Mouse (Mus musculus) limb, embryonic 14.5 days (tissue): ENCODE data around the gene Atp8b3. TPM values are rescaled to one million over a fixed set of nuclear protein-coding genes. Genes with fewer than 3 reads are reported as not detected.

Source experiments
- ATAC-seq: fragments of 200-750 bp; cut with Nextera tagmentation; 2 replicates; pipeline ENCODE4 v1.8.0; 2017; ENCODE audit warnings: low read depth, moderate number of reproducible peaks, moderate TSS enrichment; ENCODE audit not compliant: low FRiP score
- DNase-seq: peaks from one replicate; pipeline ENCODE4 v3.0.0-alpha.2; 2015; ENCODE audit warnings: low spot score
- H3K27ac ChIP-seq: fragments of 300-500 bp; sonication (generic); replicated peaks from 2 replicates; pipeline ENCODE4 v1.5.1; 2014; ENCODE audit warnings: low read depth, mild to moderate bottlenecking, low read length, moderate library complexity, mixed read lengths
- H3K27me3 ChIP-seq: fragments of 300-500 bp; sonication (generic); 2 replicates; pipeline ENCODE4 v1.6.1; 2014; ENCODE audit warnings: low read length, mixed read lengths; ENCODE audit not compliant: control insufficient read depth, insufficient read depth
- H3K36me3 ChIP-seq: fragments of 300-500 bp; sonication (generic); 2 replicates; pipeline ENCODE4 v1.6.1; 2014; ENCODE audit warnings: mild to moderate bottlenecking, low read length, moderate library complexity, mixed read lengths; ENCODE audit not compliant: control insufficient read depth, insufficient read depth
- H3K4me1 ChIP-seq: fragments of 300-500 bp; sonication (generic); 2 replicates; pipeline ENCODE4 v1.6.1; 2014; ENCODE audit warnings: antibody characterized with exemption, low read length, mixed read lengths; ENCODE audit not compliant: control insufficient read depth, insufficient read depth
- H3K4me2 ChIP-seq: fragments of 300-500 bp; sonication (generic); replicated peaks from 2 replicates; pipeline ENCODE4 v1.6.1; 2014; ENCODE audit warnings: low read depth, mild to moderate bottlenecking, low read length, moderate library complexity; ENCODE audit not compliant: severe bottlenecking
- H3K4me3 ChIP-seq: fragments of 300-500 bp; sonication (generic); replicated peaks from 2 replicates; pipeline ENCODE4 v1.5.1; 2014; ENCODE audit warnings: low read length
- H3K9ac ChIP-seq: fragments of 300-500 bp; sonication (generic); 2 replicates; pipeline ENCODE4 v1.6.1; 2014; ENCODE audit warnings: mild to moderate bottlenecking, low read depth, low read length, moderate library complexity; ENCODE audit not compliant: severe bottlenecking
- H3K9me3 ChIP-seq: fragments of 300-500 bp; sonication (generic); 2 replicates; pipeline ENCODE4 v1.6.1; 2016; ENCODE audit warnings: low read length; ENCODE audit not compliant: control insufficient read depth
- POLR2A ChIP-seq: fragments of 200-500 bp; IDR thresholded peaks from 2 replicates; pipeline ENCODE4 v1.8.0; 2012; ENCODE audit warnings: inconsistent platforms, mild to moderate bottlenecking, moderate library complexity, borderline replicate concordance; ENCODE audit not compliant: insufficient read depth, insufficient read length; ENCODE audit errors: extremely low read depth
- WGBS: fragments of 180-500 bp; shearing (Covaris S2); extraction: QIAGEN DNeasy Blood & Tissue Kit; methylation state at CpG from one replicate; pipeline ENCODE4 v1.1.7; 2014; 5-methylcytosine and 5-hydroxymethylcytosine counted together
- polyA plus RNA-seq, 2 experiments: library from polyadenylated mRNA; depleted of rRNA in 1 of 2; stranded (reverse) in 1 of 2; unstranded in 1 of 2; fragments of >200 nt; fragmentation: Nextera tagmentation in 1 of 2; extraction: Ambion mirVana in 1 of 2; gene quantifications; 2 replicates each; pipeline versions ENCODE4 v1.2.1 to v1.2.3; 2012 to 2014

Gene Atp8b3
- polyA plus RNA-seq, 2 experiments = 0.14 to 0.30 TPM

GRCm38 (mm10) chr10:80519287-80519686, 19.6 kb downstream of the Atp8b3 start:
- H3K9me3 ChIP-seq = no peaks in the 10 kb centered on the region
- WGBS = 78% methylated on average over 2 of the region's 2 CpGs
- TF ChIP-seq POLR2A = no peak
- no peaks in the 10 kb centered on the region for H3K4me1 ChIP-seq
- H3K4me3 ChIP-seq = no peak overlapping the region
- ATAC-seq = no peak
- no peak for DNase-seq
- H3K27me3 ChIP-seq = peaks cover 15% of the 10 kb centered on the region
- H3K36me3 ChIP-seq = no peaks in the 10 kb centered on the region
- no peak overlapping the region for H3K27ac ChIP-seq
- H3K4me2 ChIP-seq = no peak overlapping the region
- no peak overlapping the region for H3K9ac ChIP-seq

DNA sequence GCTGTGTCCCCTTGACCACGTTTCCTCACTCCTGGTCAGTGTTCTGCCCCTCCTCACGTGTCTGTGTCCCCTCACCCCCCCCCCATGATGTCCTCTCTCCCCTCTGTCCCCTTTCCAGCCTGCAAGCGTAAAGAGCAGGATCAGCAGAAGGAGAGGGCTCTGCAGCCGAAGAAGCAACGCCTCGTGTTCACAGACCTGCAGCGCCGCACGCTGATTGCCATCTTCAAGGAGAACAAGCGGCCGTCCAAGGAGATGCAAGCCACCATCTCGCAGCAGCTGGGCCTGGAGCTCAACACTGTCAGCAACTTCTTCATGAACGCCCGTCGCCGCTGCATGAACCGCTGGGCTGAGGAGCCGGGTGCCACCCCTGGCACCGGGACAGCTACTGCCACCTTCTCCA, 25.2 kb downstream of the Atp8b3 start:
- 6% methylated on average over 19 of the region's 19 CpGs for WGBS
- ATAC-seq = no peak
- Histone ChIP-seq H3K9ac (0 out of 2 replicates have a peak overlapping the region, but pooled peaks have one; percentile 28), H3K27ac (no peak overlapping the region), H3K4me3 (no peak overlapping the region), H3K27me3 (peaks cover 45% of the 10 kb centered on the region), H3K4me2 (0 out of 2 replicates have a peak overlapping the region, but pooled peaks have one; percentile 17), H3K36me3 (no peaks in the 10 kb centered on the region), H3K4me1 (peaks cover 3% of the 10 kb centered on the region; the same call in 1 of the 2 replicates), H3K9me3 (no peaks in the 10 kb centered on the region)
- no peak for TF ChIP-seq POLR2A
- no peak for DNase-seq

GRCm38 (mm10) chr10:80510273-80510660, 28.7 kb downstream of the Atp8b3 start:
- H3K4me2 ChIP-seq = no peak overlapping the region
- no peaks in the 10 kb centered on the region for H3K36me3 ChIP-seq
- H3K9me3 ChIP-seq = no peaks in the 10 kb centered on the region
- no peak for TF ChIP-seq POLR2A
- H3K4me1 ChIP-seq = peaks cover 3% of the 10 kb centered on the region; the same call in 1 of the 2 replicates
- peaks cover 54% of the 10 kb centered on the region for H3K27me3 ChIP-seq
- H3K27ac ChIP-seq = no peak overlapping the region
- DNase-seq = no peak
- H3K9ac ChIP-seq = 0 out of 2 replicates have a peak overlapping the region, but pooled peaks have one; percentile 12
- H3K4me3 ChIP-seq = no peak overlapping the region
- no peak for ATAC-seq
- 56% methylated on average over 10 of the region's 10 CpGs for WGBS

DNA sequence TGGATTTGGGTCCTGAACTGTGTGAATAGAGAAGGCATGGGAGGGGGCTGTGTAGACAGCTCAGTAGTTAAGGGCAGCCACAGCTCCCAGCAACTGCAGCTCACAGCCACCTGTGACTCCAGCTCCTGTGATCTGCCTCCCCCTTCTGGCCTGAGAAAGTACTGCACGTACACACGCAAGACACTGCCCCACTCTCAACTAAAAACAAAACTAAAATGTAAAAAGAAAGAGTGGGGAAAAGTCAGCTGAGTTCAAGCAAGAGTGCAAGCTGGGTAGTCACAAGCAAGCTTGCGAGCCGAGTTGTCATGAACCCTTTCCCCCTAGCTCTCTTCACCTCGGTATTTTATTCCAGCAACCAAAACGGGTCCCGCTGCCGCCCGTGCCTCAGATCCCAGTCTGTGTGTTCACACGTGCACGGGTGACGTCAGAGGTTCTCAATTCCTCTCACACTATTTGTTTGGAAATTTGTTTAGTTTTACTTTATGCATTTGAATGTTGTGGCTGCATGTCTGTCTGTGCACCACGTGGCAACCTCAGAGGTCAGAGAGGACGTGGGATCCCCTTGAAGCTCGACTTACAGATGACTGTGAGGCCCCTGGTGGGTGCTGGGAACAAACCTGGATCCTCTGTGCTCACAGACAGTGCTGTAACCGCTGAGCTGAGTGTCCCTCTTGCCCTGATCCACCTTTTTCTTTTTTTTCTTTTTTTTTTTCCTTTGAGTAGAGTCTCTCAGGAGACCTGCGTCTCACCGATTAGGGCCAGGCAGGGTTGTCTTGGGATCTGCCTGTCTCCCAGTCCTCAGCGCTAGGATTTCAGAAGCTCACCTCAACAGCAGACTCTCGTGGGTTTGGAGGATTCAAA, 29.3 kb downstream of the Atp8b3 start:
- Histone ChIP-seq H3K36me3 (no peaks in the 10 kb centered on the region), H3K4me3 (peak overlapping the region; percentile 33), H3K9me3 (no peaks in the 10 kb centered on the region), H3K4me2 (peak overlapping the region; percentile 54), H3K27me3 (peaks cover 54% of the 10 kb centered on the region), H3K27ac (no peak overlapping the region), H3K4me1 (peaks cover 3% of the 10 kb centered on the region; the same call in 1 of the 2 replicates), H3K9ac (0 out of 2 replicates have a peak overlapping the region, but pooled peaks have one; percentile 12)
- TF ChIP-seq POLR2A = no peak
- DNase-seq (peak; percentile 52), ATAC-seq (peak; percentile 84)
- WGBS = 9% methylated on average over 20 of the region's 20 CpGs

DNA sequence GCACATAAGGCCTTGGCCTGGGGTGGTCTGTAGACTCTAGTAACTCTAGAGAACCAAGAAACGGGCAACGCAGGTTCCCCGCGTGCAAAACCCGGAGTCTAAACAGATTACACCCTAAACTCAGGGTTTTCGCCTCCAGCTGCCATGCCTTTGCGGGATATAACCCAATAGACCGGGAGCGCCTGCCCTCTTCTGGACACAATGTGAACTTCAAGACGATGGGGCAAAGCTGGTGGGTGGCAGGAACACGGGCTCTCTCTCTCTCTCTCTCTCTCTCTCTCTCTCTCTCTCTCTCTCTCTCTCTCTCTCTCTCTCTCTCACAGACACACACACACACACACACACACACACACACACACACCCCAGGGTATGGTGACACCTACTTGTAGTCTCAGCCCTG, 32.7 kb downstream of the Atp8b3 start:
- H3K27me3 ChIP-seq = peaks cover 64% of the 10 kb centered on the region
- H3K27ac ChIP-seq = no peak overlapping the region
- H3K9me3 ChIP-seq = no peaks in the 10 kb centered on the region
- ATAC-seq (no peak), DNase-seq (peak; percentile 54)
- H3K4me3 ChIP-seq = no peak overlapping the region
- H3K9ac ChIP-seq = no peak overlapping the region
- WGBS = under 1% methylated on average over 11 of the region's 11 CpGs
- H3K4me2 ChIP-seq = no peak overlapping the region
- H3K4me1 ChIP-seq = peaks cover 3% of the 10 kb centered on the region; the same call in 1 of the 2 replicates
- no peak for TF ChIP-seq POLR2A
- no peaks in the 10 kb centered on the region for H3K36me3 ChIP-seq
